Mouse (Mus musculus): ENCODE measurements around the gene Rbm39.

Gene Rbm39

DNA sequence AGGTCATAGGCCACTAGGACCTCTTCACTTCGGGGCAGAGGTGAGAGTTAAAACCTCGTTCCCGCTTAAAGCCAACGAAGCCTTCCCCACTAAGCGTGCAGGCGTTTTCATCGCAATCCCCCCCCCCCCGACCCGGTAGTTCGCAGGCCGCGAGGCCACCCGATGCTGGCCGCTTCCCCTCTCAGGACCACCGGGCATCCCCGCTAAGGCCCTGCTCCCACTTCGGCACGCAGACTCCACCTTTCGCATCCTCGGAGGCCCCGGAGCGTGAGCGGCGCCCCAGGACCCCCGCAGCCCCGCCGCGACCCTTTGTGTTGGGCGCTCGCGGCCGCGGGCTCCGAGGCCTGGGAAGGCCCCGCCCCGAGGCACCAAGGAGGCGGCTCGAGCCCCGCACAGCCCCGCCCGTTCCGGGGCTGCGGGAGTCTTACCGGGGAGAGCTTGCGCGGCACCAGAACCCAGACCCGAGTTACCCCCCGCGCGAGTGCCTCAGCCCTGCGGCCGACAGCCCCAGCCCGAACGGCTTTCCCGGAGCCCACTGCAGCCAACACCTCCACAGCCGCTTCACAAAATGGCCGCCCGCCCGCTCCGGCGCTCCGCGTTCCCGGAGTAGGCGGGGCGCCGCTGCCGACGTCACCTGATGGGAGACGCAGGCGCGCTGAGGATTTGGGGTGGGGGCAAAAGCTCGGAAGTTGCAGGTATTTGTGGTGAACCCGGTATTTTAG lies 68.5 kb downstream of the Rbm39 start, which contains the start of the genes Cpne1 and Rbm12:
Cpne1 (minus strand) TSS at position 608 of the 722 bp plus-strand sequence.
Rbm12 (minus strand) TSS at position 621 of the 722 bp plus-strand sequence.
- DNase-seq (ENCODE audit: low read depth, low spot score) = peak; percentile 81

DNA sequence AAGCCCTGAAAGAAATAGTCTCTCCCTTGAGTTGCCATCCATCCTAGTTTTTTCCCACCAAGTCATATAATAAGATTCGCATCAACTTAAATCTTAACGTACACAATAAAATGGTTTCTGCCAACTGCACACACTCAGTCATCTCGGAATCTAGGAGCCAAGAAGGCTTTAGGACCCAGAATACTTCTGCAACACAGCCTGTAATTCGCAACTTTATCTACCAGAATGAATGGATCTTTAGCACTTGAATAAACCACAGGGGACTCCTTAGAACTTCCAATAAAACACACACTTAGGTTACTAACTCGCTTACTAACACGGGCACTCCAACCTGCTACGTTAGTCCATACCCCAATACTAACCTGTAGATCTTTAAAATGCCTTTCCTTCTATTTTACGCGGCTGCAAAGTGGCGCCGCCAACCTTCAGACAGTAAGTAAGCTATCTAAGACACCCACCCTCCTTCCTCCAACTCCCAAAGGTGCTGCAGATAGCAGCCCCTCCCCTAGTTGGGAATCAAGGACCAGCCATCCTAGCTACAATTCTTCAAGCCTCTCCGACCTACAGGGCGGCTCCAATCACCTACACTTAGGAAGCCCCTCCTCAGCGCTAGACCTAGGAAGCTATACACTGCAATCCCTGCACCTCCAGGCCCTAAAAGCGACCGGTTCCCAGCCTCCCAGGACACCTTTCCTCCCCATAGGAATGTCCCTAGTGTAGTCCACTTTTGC lies 69.2 kb downstream of the Rbm39 start:
- DNase-seq (ENCODE audit: low read depth, low spot score) = peak; percentile 20

Data from WW6 (cell line).